Mouse (Mus musculus): ENCODE measurements around the gene Olfr539. TPM values are rescaled to one million over a fixed set of nuclear protein-coding genes. Genes with fewer than 3 reads are reported as not detected.
"Not testable (repeated sequence)": the region's sequence is repeated elsewhere in the genome, so short reads cannot be mapped to it uniquely, and the experiment has no call there.

Olfr539 gene
- total RNA-seq (2022): under 1 TPM; 0.18 to 0.36 (median 0.26) TPM

GRCm38 (mm10) chr7:140659630-140660029 is at the start of gene Olfr539:
Gene Olfr539, plus strand, starts transcription at chr7:140659930.
- DNase-seq (ENCODE audit: low spot score in 2 of 2): no peak

GRCm38 (mm10) chr7:140628670-140629069 is 31.1 kb upstream of the Olfr539 start, which contains the start of gene Olfr61:
Gene Olfr61, plus strand, starts transcription at chr7:140628970.
- DNase-seq (ENCODE audit: low spot score in 2 of 2): not testable (repeated sequence)

DNA sequence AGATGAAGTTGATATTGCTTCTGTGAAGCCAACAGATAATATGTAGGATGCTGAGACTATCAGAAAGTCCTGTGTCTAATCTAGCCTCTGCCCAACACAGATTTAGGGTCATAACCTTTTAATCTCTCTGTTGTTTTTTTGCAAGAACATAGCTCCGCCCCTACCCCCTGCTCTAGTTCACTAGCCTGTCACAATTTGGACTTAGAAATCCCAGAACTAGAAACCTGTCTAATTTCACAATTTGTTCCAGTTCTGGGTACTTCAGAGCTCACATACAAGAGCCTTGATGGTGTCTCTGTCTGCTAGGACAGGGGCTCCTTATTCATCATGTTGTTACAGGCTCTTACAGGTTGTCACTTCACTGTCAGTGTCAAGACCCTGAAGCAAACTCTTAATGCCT is 29.2 kb upstream of the Olfr539 start:
- DNase-seq (ENCODE audit: low spot score in 2 of 2): no peak

- DNase-seq (ENCODE audit: low spot score in 2 of 2): no peak
These were observed 13.6 kb upstream of the Olfr539 start, which contains the start of gene Olfr53 for GRCm38 (mm10) chr7:140646152-140646551. Gene Olfr53, plus strand, starts transcription at chr7:140646452.

DNA sequence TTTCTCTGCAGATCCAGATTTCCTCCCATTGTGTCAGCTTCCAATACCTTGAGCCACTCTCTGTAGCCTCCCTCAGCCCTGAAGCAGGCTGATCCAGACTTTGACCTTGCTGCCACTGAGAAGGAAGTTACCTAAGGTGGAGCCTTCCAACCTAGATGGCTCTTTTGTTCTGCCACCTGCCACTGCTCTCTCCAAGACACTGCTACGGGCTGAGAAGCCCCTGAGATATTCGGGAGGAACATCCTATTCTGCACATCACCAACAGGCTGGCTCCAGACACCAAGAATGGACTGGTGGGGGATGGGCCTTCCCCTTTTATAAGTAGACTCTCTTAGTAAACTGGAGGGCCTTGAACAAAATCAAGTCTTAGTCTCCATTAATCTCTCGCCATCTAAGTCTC is 11.0 kb downstream of the Olfr539 start:
- DNase-seq (ENCODE audit: low spot score in 2 of 2): not testable (repeated sequence)

DNA sequence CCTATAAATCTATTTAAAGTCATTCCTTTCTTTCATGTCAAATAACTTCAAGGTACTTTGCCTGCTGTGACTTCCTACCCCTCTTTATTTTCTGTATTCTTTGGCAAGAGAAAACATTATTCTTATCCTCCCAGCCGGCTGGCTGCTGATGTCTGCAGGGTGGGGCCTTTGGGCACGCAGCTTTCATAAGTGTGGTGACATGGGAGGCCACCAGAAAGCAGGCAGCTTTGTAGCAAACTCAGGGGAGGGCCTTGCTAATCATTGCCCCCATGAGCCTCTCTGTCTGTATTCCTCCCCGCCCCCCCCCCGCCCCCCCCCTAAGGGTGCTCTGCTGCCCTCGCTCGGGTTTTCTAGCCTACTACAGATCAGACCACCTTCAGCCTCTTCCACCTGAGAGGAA is 16.1 kb downstream of the Olfr539 start:
- DNase-seq (ENCODE audit: low spot score in 2 of 2): no peak

DNA sequence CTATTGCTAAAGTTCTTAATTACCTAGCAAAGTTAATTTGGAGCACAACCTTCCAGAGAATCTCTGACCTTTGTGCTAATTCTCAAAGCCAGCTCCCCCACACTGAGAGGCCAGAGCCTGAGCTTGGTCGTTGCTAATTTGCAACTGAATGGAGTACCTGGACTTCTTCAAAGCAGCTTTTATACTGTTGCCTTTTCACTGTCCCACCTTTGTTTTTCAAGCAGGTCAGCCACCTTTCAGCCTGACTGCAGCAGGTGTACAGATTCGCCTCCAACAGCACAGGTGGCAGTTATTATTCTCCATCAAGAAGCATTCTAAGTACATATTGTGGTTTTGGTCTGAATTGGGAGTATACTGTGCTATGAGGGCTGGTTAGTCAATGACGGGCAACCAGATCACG is 19.9 kb downstream of the Olfr539 start:
- DNase-seq (ENCODE audit: low spot score in 2 of 2): not testable (repeated sequence)

- no peak for DNase-seq (ENCODE audit: low spot score in 2 of 2)
These were observed 21.9 kb downstream of the Olfr539 start, which contains the start of gene Olfr45 for GRCm38 (mm10) chr7:140681651-140682050. Gene Olfr45, plus strand, starts transcription at chr7:140681951.

GRCm38 (mm10) chr7:140696967-140697366 is 37.2 kb downstream of the Olfr539 start, which contains the start of gene Olfr541:
Gene Olfr541, plus strand, starts transcription at chr7:140697267.
- no peak for DNase-seq (ENCODE audit: low spot score in 2 of 2)

DNA sequence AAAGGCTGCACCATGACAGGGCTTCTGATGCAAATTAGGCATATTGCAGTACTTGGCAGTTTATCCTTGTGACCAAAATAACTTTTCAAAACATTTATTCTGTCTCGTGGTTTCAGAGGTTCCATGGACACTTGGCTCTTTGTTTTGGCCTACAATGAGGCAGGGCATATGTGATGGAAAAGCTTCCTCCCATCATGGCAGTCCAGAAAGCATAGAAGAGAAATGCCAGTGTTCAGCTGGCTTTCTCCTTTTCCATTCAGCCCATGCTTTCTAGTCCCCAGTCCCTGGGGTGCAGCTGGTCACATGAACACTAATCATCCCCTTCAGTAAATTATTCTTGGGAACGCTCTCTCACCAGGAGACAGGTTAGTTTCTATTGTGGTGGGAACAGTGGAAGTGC is 46.6 kb downstream of the Olfr539 start:
- DNase-seq (ENCODE audit: low spot score in 2 of 2): no peak

DNA sequence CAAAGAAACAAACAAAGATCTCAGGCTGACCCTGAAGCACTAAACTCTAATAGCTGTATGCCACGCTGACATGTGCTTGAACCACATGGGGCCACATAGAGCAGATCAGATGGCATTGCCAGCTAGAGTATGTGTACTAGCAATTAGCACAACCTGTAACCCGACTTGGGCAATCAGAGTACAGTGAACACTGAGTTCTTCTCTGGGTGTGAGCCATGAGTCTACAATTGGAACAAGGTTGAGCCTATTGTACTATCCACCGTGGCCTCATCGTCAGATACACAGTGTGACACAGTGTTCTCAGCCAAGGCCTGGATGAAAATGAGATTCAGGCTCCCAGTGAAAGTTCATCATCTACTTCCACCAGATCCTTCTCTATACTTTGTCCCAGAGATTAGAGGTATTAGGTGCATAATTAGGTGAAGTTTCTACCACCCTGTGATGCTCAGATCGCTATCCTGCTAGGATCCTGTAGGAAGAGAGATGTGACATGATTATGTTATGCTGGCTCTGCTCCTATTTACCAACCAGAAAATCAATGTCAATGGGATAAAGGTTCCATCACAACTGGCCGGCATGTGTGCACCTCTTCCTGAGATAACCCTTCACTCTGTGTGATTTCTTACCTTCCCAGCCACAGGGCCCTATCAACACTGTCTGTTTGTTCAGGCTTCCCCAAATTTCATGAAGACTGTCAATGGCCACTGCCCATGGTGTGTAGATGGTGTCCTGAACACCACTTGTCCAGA is 48.0 kb downstream of the Olfr539 start:
- no peak for DNase-seq (ENCODE audit: low spot score in 2 of 2)

DNA sequence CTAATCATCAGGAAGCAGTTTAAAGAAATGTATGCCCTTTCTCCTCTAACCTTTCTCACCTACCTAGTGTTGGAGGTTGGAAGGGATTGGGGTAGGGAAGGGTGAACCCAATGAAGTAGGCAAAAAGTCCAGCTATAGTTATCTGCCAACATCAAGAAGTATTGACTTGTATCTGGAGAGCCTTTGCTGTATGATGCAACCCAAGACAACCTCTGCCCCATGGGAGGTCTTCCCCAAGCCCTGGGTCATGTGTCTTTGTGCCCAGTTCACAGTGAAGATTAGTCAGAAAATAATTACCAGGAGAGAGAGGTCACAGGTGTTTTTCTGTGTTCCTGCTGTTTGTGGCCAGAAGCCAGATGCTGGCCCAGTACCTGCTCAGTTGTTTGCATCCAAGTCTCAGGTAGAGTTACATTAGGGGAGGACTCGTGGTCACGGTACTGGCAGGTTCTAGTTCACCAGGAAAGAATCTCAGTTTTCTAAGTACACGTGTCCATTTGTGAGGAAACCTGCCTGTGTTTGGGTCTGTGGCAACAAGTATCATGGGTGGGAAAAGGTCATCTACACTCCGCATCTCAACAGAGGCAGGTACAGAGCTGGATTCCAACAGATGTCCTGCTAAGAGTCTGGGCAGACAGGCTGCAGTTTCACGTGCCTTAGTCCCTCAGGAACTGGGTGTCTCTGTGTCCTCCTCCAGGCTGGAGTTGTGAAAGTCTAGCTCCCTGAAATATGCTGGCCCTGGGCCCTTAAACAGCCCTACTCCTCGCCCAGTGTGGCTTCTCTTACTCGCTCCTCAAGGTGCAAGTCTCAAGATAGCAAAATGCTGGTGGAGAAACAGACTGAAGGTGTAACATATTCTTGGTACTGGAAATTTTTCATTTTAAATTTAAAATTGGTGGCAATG is 57.7 kb downstream of the Olfr539 start:
- DNase-seq (ENCODE audit: low spot score in 2 of 2): no peak

- no peak for DNase-seq (ENCODE audit: low spot score in 2 of 2)
These were observed 61.4 kb downstream of the Olfr539 start for GRCm38 (mm10) chr7:140721095-140721494.

- no peak for DNase-seq (ENCODE audit: low spot score in 2 of 2)
These were observed 65.8 kb downstream of the Olfr539 start for GRCm38 (mm10) chr7:140725558-140725957.

Other genes with a start within 250 kb of the Olfr539 start
- not detected for gene Olfr532, start 238.3 kb upstream of the Olfr539 start, total RNA-seq (2022)
- gene Olfr533, start 196.6 kb upstream of the Olfr539 start, total RNA-seq (2022): not detected
- under 1 TPM in 3 of 4 experiments, not detected in 1; 0.29 to 0.96 (median 0.43) TPM for gene Olfr535, start 175.7 kb upstream of the Olfr539 start, total RNA-seq (2022)
- not detected for gene Olfr536, start 152.5 kb upstream of the Olfr539 start, total RNA-seq (2022)
- gene Olfr538, start 92.0 kb upstream of the Olfr539 start, total RNA-seq (2022): not detected
- gene Olfr46, start 58.7 kb upstream of the Olfr539 start, total RNA-seq (2022): under 1 TPM; 0.14 to 0.87 (median 0.40) TPM
- not detected for gene Olfr61, start 31.0 kb upstream of the Olfr539 start, total RNA-seq (2022)
- under 1 TPM in 1 of 4 experiments, not detected in 3; 0.54 TPM for gene Olfr53, start 13.5 kb upstream of the Olfr539 start, total RNA-seq (2022)
- gene Olfr45, start 22.0 kb downstream of the Olfr539 start, total RNA-seq (2022): under 1 TPM; 0.04 to 0.12 (median 0.08) TPM
- under 1 TPM in 1 of 4 experiments, not detected in 3; 0.23 TPM for gene Olfr541, start 37.3 kb downstream of the Olfr539 start, total RNA-seq (2022)
- under 1 TPM in 1 of 4 experiments, not detected in 3; 0.35 TPM for gene Cyp2e1, start 103.8 kb downstream of the Olfr539 start, total RNA-seq (2022)
- gene Syce1, start 127.9 kb downstream of the Olfr539 start, total RNA-seq (2022): under 1 TPM in 3 of 4 experiments, not detected in 1; 0.43 to 0.72 (median 0.63) TPM
- gene Zfp941, start 162.2 kb downstream of the Olfr539 start, total RNA-seq (2022): 10 to 100 TPM; 16.3 to 17.8 (median 16.7) TPM
- gene Urah, start 175.1 kb downstream of the Olfr539 start, total RNA-seq (2022): 1 to 10 TPM; 2.3 to 3.6 (median 2.6) TPM
- gene Scgb1c1, start 185.6 kb downstream of the Olfr539 start, total RNA-seq (2022): not detected
- not detected for gene Odf3, start 187.9 kb downstream of the Olfr539 start, total RNA-seq (2022)
- 1 to 10 TPM in 1 of 4 experiments, under 1 TPM in 2, not detected in 1; 0.43 to 1.5 (median 0.85) TPM for gene Gm45785, start 196.4 kb downstream of the Olfr539 start, total RNA-seq (2022)
- 10 to 100 TPM; 74.6 to 79.7 (median 77.3) TPM for gene Ric8a, start 197.0 kb downstream of the Olfr539 start, total RNA-seq (2022)
- 10 to 100 TPM; 24.8 to 28.6 (median 26.2) TPM for gene Bet1l, start 197.6 kb downstream of the Olfr539 start, total RNA-seq (2022)
- 100 to 1,000 TPM; 105 to 120 (median 119) TPM for gene Psmd13, start 222.0 kb downstream of the Olfr539 start, total RNA-seq (2022)
- 10 to 100 TPM; 65.3 to 73.7 (median 70.3) TPM for gene Sirt3, start 222.4 kb downstream of the Olfr539 start, total RNA-seq (2022)
- 1 to 10 TPM in 3 of 4 experiments, not detected in 1; 1.8 to 2.3 (median 1.9) TPM for gene Cox8b, start 240.5 kb downstream of the Olfr539 start, total RNA-seq (2022)

Measured in layer of hippocampus, adult 8-10 months (tissue).